ENCODE assay signal across 7 mouse cellular contexts in genomic region chr8:105758277-105759108, GRCm38 (mm10). TPM values are rescaled to one million over a fixed set of nuclear protein-coding genes. Genes with fewer than 3 reads are reported as not detected.
DNase-seq lines count a peak whose midpoint lies in the region; ATAC-seq lines count a peak whose summit lies in the region.

Gfod2 (minus strand) TSS chr8:105758664.

- H3K4me2 ChIP-seq in embryonic facial prominence, embryonic 11.5 days (ENCODE audit: low read depth, low read length) = peak within 1 kb of the TSS; percentile 52
- H3K4me2 ChIP-seq in limb, embryonic 11.5 days (ENCODE audit: low read depth, severe bottlenecking) = peak within 1 kb of the TSS; percentile 59
- H3K4me2 ChIP-seq in midbrain, embryonic 14.5 days (ENCODE audit: low read length) = peak within 1 kb of the TSS; percentile 63

- H3K4me3 ChIP-seq in embryonic facial prominence, embryonic 11.5 days (ENCODE audit: low read depth, low read length) = peak within 1 kb of the TSS; percentile 96
- H3K4me3 ChIP-seq in limb, embryonic 11.5 days (ENCODE audit: low read depth, low read length) = peak within 1 kb of the TSS; percentile 79
- H3K4me3 ChIP-seq in midbrain, embryonic 14.5 days (replicated peaks; ENCODE audit: low read depth, low read length) = peak within 1 kb of the TSS; percentile 90

- no peaks in the 10 kb centered on the region for H3K27me3 ChIP-seq in embryonic facial prominence, embryonic 11.5 days (ENCODE audit: control insufficient read depth, insufficient read depth, low read length)
- H3K27me3 ChIP-seq in limb, embryonic 11.5 days (ENCODE audit: control insufficient read depth, insufficient read depth, low read length) = no peaks in the 10 kb centered on the region
- no peaks in the 10 kb centered on the region for H3K27me3 ChIP-seq in midbrain, embryonic 14.5 days (ENCODE audit: control insufficient read depth, insufficient read depth, low read length)

- no peaks in the 10 kb centered on the region for H3K36me3 ChIP-seq in embryonic facial prominence, embryonic 11.5 days (replicated peaks; ENCODE audit: control insufficient read depth, insufficient read depth, low read depth, low read length)
- no peaks in the 10 kb centered on the region for H3K36me3 ChIP-seq in limb, embryonic 11.5 days (ENCODE audit: control insufficient read depth, insufficient read depth, low read length)
- no peaks in the 10 kb centered on the region for H3K36me3 ChIP-seq in midbrain, embryonic 14.5 days (ENCODE audit: control insufficient read depth, insufficient read depth, low read length)

- peak within 1 kb of the TSS; percentile 70 for H3K27ac ChIP-seq in embryonic facial prominence, embryonic 11.5 days (replicated peaks; ENCODE audit: low read depth, low read length)
- peak within 1 kb of the TSS; percentile 57 for H3K27ac ChIP-seq in limb, embryonic 11.5 days (replicated peaks; ENCODE audit: low read depth, low read length)
- peak within 1 kb of the TSS; percentile 92 for H3K27ac ChIP-seq in midbrain, embryonic 14.5 days (replicated peaks; ENCODE audit: low read depth, low read length)

- peak within 1 kb of the TSS; percentile 88 for H3K9ac ChIP-seq in embryonic facial prominence, embryonic 11.5 days (replicated peaks; ENCODE audit: low read length)
- H3K9ac ChIP-seq in limb, embryonic 11.5 days (ENCODE audit: low read length) = peak within 1 kb of the TSS; percentile 78
- H3K9ac ChIP-seq in midbrain, embryonic 14.5 days (replicated peaks; ENCODE audit: low read length) = peak within 1 kb of the TSS; percentile 89

- peak; percentile 100 for DNase-seq in adrenal gland, postnatal 14 days
- peak; percentile 97 for DNase-seq in embryonic facial prominence, embryonic 11.5 days (ENCODE audit: low spot score)
- peak; percentile 100 for DNase-seq in heart, adult 11 months
- peak; percentile 99 for DNase-seq in kidney, adult 18-20 months
- DNase-seq in limb, embryonic 11.5 days (ENCODE audit: low spot score) = peak; percentile 98
- DNase-seq in midbrain, embryonic 14.5 days = peak; percentile 99
- DNase-seq in spleen, adult 18-20 months = peak; percentile 93 to 99

- 3% methylated on average over 57 of the region's 57 CpGs for WGBS in embryonic facial prominence, embryonic 11.5 days
- WGBS in limb, embryonic 11.5 days = 4% methylated on average over 53 of the region's 57 CpGs
- WGBS in midbrain, embryonic 14.5 days = 3% methylated on average over 56 of the region's 57 CpGs

- ATAC-seq in embryonic facial prominence, embryonic 11.5 days (replicated peaks; ENCODE audit: insufficient number of reproducible peaks, low FRiP score, low TSS enrichment, low read depth) = peak; percentile 96
- ATAC-seq in limb, embryonic 11.5 days (ENCODE audit: insufficient number of reproducible peaks, low FRiP score, low TSS enrichment, low read depth) = peak; percentile 98
- peak; percentile 97 for ATAC-seq in midbrain, embryonic 14.5 days (ENCODE audit: low FRiP score, low TSS enrichment)

- peaks cover 3% of the 10 kb centered on the region; the same call in 1 of the 2 replicates for H3K4me1 ChIP-seq in embryonic facial prominence, embryonic 11.5 days (ENCODE audit: control insufficient read depth, insufficient read depth, low read length)
- no peaks in the 10 kb centered on the region; the same call in 1 of the 2 replicates for H3K4me1 ChIP-seq in limb, embryonic 11.5 days (ENCODE audit: control insufficient read depth, insufficient read depth, low read length)
- peaks cover 12% of the 10 kb centered on the region for H3K4me1 ChIP-seq in midbrain, embryonic 14.5 days (ENCODE audit: control insufficient read depth, insufficient read depth, low read length)

- H3K9me3 ChIP-seq in embryonic facial prominence, embryonic 11.5 days (replicated peaks; ENCODE audit: control insufficient read depth, low read length) = no peaks in the 10 kb centered on the region
- H3K9me3 ChIP-seq in limb, embryonic 11.5 days (ENCODE audit: control insufficient read depth, low read length) = no peaks in the 10 kb centered on the region
- no peaks in the 10 kb centered on the region for H3K9me3 ChIP-seq in midbrain, embryonic 14.5 days (ENCODE audit: control insufficient read depth, low read length)

RNA-seq across cellular contexts. Expression of gene Gfod2, which starts in this region (rescaled TPM):
- 7.8 and 11.3 TPM in 2 replicates for total RNA-seq in adrenal gland, postnatal 14 days (2021)
- 24.5 and 26.6 TPM in 2 replicates for polyA plus RNA-seq in embryonic facial prominence, embryonic 11.5 days (2014; fragmentation: Nextera tagmentation; extraction: Ambion mirVana)
- 22.8 and 25.8 TPM in 2 replicates for polyA plus RNA-seq in limb, embryonic 11.5 days (2014; fragmentation: Nextera tagmentation; extraction: Ambion mirVana)
- 75.4 and 77.8 TPM in 2 replicates for polyA plus RNA-seq in midbrain, embryonic 14.5 days (2014; fragmentation: Nextera tagmentation; extraction: Ambion mirVana)

Comparison
In these comparisons a context has a peak if more than half of its experiments do, and no peak if none do; other contexts are left out.
1. Peak in every context shown above with its lines: DNase-seq, ATAC-seq, H3K4me3 ChIP-seq and H3K27ac ChIP-seq.